In the genomic region with DNA sequence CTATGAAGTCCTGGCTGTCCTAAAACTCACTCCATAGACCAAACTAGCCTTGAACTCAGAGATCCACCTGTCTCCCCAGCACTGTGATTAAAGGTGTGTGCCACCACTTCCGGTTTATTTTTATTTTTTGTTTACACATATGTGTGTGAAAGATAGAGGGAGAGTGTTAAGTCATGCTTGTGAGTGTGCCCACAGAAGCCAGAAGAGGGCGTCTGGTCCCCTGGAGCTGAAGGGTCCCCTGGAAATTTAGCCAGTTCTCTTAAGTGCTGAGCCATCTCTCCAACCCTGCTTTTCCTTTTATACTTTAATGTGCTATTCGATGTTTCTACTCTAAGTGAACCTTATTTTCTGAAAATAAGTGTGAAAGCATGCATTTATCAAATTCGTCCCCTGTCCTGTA, we compare ENCODE assay signal across 8 mouse cellular contexts. TPM values are rescaled to one million over a fixed set of nuclear protein-coding genes. Genes with fewer than 3 reads are reported as not detected.
DNase-seq lines count a peak whose midpoint lies in the region; ATAC-seq and TF ChIP-seq lines count a peak whose summit lies in the region.

No protein-coding gene starts in this region.

- ATAC-seq in megakaryocyte progenitor cell, adult 5-6 weeks (replicated peaks; ENCODE audit: poor library complexity) = peak; percentile 80
- ATAC-seq in monocyte, adult 5-6 weeks (replicated peaks; ENCODE audit: insufficient number of reproducible peaks, low FRiP score, low TSS enrichment, poor library complexity, severe bottlenecking) = no peak
- no peak for ATAC-seq in midbrain, embryonic 13.5 days

- no peak for TF ChIP-seq POLR2A in cortical plate, adult 2 months (IDR thresholded peaks at IDR 0.05; ENCODE audit: extremely low read depth, insufficient read depth, low read length)

- H3K27me3 ChIP-seq in midbrain, embryonic 13.5 days = no peaks in the 10 kb centered on the region

- peak; percentile 47 for TF ChIP-seq CTCF in cortical plate, adult 2 months (IDR thresholded peaks at IDR 0.05; ENCODE audit: extremely low read depth, insufficient read depth, low read length)

- no peaks in the 10 kb centered on the region for H3K9me3 ChIP-seq in midbrain, embryonic 13.5 days

- no peak overlapping the region for H3K9ac ChIP-seq in midbrain, embryonic 13.5 days (replicated peaks)

- no peaks in the 10 kb centered on the region for H3K36me3 ChIP-seq in midbrain, embryonic 13.5 days

- peak; percentile 35 for DNase-seq in embryo, embryonic 10 days (ENCODE audit: low spot score)
- DNase-seq in embryo, embryonic 9.5 days (ENCODE audit: extremely low spot score) = no peak
- peak; percentile 60 for DNase-seq in A20 (ENCODE audit: low read depth, low spot score)
- peak; percentile 52 for DNase-seq in kidney, adult 18-20 months

- 22% methylated on average over 4 of the region's 4 CpGs for WGBS in midbrain, embryonic 13.5 days

- H3K4me1 ChIP-seq in cortical plate, adult 2 months (ENCODE audit: control insufficient read depth, insufficient read depth, low read length) = no peaks in the 10 kb centered on the region
- no peaks in the 10 kb centered on the region for H3K4me1 ChIP-seq in midbrain, embryonic 13.5 days (replicated peaks)

- no peak overlapping the region for H3K27ac ChIP-seq in cortical plate, adult 2 months (ENCODE audit: insufficient read depth, low read length)
- no peak overlapping the region for H3K27ac ChIP-seq in midbrain, embryonic 13.5 days

- no peak overlapping the region for H3K4me3 ChIP-seq in cortical plate, adult 2 months (ENCODE audit: insufficient read depth, low read length)
- H3K4me3 ChIP-seq in midbrain, embryonic 13.5 days (replicated peaks) = no peak overlapping the region

- no peak overlapping the region for H3K4me2 ChIP-seq in midbrain, embryonic 13.5 days (replicated peaks)

RNA-seq across cellular contexts. Expression of gene Cgn, which starts 25.3 kb away (rescaled TPM):
- 2.3 and 3.2 TPM in 2 replicates for polyA plus RNA-seq in cortical plate, adult 2 months (2012; rRNA removed)
- not detected in 2 replicates for total RNA-seq in megakaryocyte progenitor cell, adult 5-6 weeks (2015)
- not detected in 2 replicates for total RNA-seq in megakaryocyte progenitor cell, adult 5-6 weeks (2017)
- total RNA-seq in monocyte, adult 5-6 weeks (2017) = 0.32 TPM in 1 of 3 replicates, not detected in the others
- 5.3 and 6.0 TPM in 2 replicates for polyA plus RNA-seq in midbrain, embryonic 13.5 days (2015; fragmentation: Nextera tagmentation; extraction: Ambion mirVana)

RNA-seq across cellular contexts. Expression of gene Pogz, which starts 25.7 kb away (rescaled TPM):
- 38.1 and 40.0 TPM in 2 replicates for polyA plus RNA-seq in cortical plate, adult 2 months (2012; rRNA removed)
- 31.3 and 35.8 TPM in 2 replicates for total RNA-seq in megakaryocyte progenitor cell, adult 5-6 weeks (2015)
- 13.5 and 15.3 TPM in 2 replicates for total RNA-seq in megakaryocyte progenitor cell, adult 5-6 weeks (2017)
- 14.4 to 29.8 TPM (median 15.6 TPM) in 3 replicates for total RNA-seq in monocyte, adult 5-6 weeks (2017)
- 26.9 and 27.3 TPM in 2 replicates for polyA plus RNA-seq in midbrain, embryonic 13.5 days (2015; fragmentation: Nextera tagmentation; extraction: Ambion mirVana)
